Mouse (Mus musculus) forebrain, embryonic 14.5 days (tissue): ENCODE results near the gene Gm20661. TPM values are rescaled to one million over a fixed set of nuclear protein-coding genes. Genes with fewer than 3 reads are reported as not detected.

Source experiments
- ATAC-seq: fragments of 200-750 bp; cut with Nextera tagmentation; 2 replicates; pipeline ENCODE4 v1.8.0; 2017; ENCODE audit warnings: mild to moderate bottlenecking, moderate library complexity
- DNase-seq: peaks from one replicate; pipeline ENCODE4 v3.0.0-alpha.2; 2015; ENCODE audit warnings: low spot score
- H3K27ac ChIP-seq: fragments of 300-500 bp; sonication (generic); 2 replicates; pipeline ENCODE4 v1.5.1; 2014; ENCODE audit warnings: low read depth, mild to moderate bottlenecking, control low read depth, low read length, moderate library complexity
- H3K27me3 ChIP-seq: fragments of 300-500 bp; sonication (generic); replicated peaks from 2 replicates; pipeline ENCODE4 v1.6.1; 2014; ENCODE audit warnings: low read length, control low read depth, mixed read lengths; ENCODE audit not compliant: control insufficient read depth, insufficient read depth
- H3K36me3 ChIP-seq: fragments of 300-500 bp; sonication (generic); 2 replicates; pipeline ENCODE4 v1.6.1; 2014; ENCODE audit warnings: low read length, control low read depth; ENCODE audit not compliant: control insufficient read depth, insufficient read depth
- H3K4me1 ChIP-seq: fragments of 300-500 bp; sonication (generic); 2 replicates; pipeline ENCODE4 v1.6.1; 2014; ENCODE audit warnings: antibody characterized with exemption, low read length, control low read depth; ENCODE audit not compliant: control insufficient read depth, insufficient read depth
- H3K4me2 ChIP-seq: fragments of 300-500 bp; sonication (generic); 2 replicates; pipeline ENCODE4 v1.6.1; 2014; ENCODE audit warnings: mild to moderate bottlenecking, control low read depth, low read length
- H3K4me3 ChIP-seq: fragments of 300-500 bp; sonication (generic); 2 replicates; pipeline ENCODE4 v1.5.1; 2014; ENCODE audit warnings: low read depth, low read length, control low read depth
- H3K9ac ChIP-seq: fragments of 300-500 bp; sonication (generic); 2 replicates; pipeline ENCODE4 v1.6.1; 2014; ENCODE audit warnings: mild to moderate bottlenecking, low read length, control low read depth, moderate library complexity
- H3K9me3 ChIP-seq: fragments of 300-500 bp; sonication (generic); replicated peaks from 2 replicates; pipeline ENCODE4 v1.6.1; 2016; ENCODE audit warnings: low read length, control low read depth, mixed read lengths; ENCODE audit not compliant: control insufficient read depth
- WGBS: fragments of 180-500 bp; shearing (Covaris S2); extraction: QIAGEN DNeasy Blood & Tissue Kit; methylation state at CpG from one replicate; pipeline ENCODE4 v1.1.7; 2014; 5-methylcytosine and 5-hydroxymethylcytosine counted together
- polyA plus RNA-seq: library from polyadenylated mRNA; unstranded; fragments of >200 nt; fragmentation: Nextera tagmentation; extraction: Ambion mirVana; gene quantifications from 2 replicates; pipeline ENCODE4 v1.2.1, GENCODE M21; 2014

Gene Gm20661
- polyA plus RNA-seq, 1 experiment from 2014 or later, result 0.56 TPM

DNA sequence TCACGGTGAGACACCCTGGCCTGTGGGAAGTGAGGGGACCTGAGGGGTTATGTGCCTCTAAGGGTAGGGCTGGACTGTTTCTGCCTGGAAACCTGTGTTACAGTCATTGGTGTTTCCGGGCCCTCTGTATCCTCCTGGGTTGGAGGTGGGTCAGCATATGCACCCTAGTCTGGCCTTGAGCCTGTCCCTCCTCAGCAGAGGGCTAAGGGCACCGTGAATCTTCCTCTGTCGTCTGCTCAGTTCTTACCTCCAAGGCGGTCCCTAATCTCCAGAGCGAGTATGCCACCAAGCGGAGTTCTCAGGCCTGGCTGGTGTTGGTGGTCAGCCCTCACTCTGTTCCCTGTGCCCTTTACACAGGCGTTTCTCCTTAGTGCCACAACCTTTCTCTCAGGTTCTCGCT lies 19.9 kb upstream of the Gm20661 start:
- Histone ChIP-seq H3K27ac (no peak overlapping the region), H3K9me3 (no peaks in the 10 kb centered on the region), H3K27me3 (no peaks in the 10 kb centered on the region), H3K4me3 (no peak overlapping the region), H3K36me3 (peaks cover 33% of the 10 kb centered on the region), H3K9ac (no peak overlapping the region), H3K4me2 (no peak overlapping the region), H3K4me1 (peaks cover 3% of the 10 kb centered on the region; the same call in 1 of the 2 replicates)
- DNase-seq (no peak), ATAC-seq (no peak)
- 92% methylated on average over 9 of the region's 9 CpGs for WGBS

- Histone ChIP-seq H3K27ac (no peak overlapping the region), H3K9me3 (no peaks in the 10 kb centered on the region), H3K27me3 (no peaks in the 10 kb centered on the region), H3K4me1 (peaks cover 3% of the 10 kb centered on the region; the same call in 1 of the 2 replicates), H3K4me3 (no peak overlapping the region), H3K9ac (no peak overlapping the region), H3K36me3 (peaks cover 33% of the 10 kb centered on the region), H3K4me2 (no peak overlapping the region)
- ATAC-seq (0 out of 2 replicates have a peak, but pooled peaks have one; percentile 36), DNase-seq (peak; percentile 89)
- 31% methylated on average over 5 of the region's 5 CpGs for WGBS
These were observed 19.2 kb upstream of the Gm20661 start for GRCm38 (mm10) chr9:107963700-107964099.

GRCm38 (mm10) chr9:107964681-107965080 lies 18.2 kb upstream of the Gm20661 start:
- H3K4me2 ChIP-seq, result no peak overlapping the region

DNA sequence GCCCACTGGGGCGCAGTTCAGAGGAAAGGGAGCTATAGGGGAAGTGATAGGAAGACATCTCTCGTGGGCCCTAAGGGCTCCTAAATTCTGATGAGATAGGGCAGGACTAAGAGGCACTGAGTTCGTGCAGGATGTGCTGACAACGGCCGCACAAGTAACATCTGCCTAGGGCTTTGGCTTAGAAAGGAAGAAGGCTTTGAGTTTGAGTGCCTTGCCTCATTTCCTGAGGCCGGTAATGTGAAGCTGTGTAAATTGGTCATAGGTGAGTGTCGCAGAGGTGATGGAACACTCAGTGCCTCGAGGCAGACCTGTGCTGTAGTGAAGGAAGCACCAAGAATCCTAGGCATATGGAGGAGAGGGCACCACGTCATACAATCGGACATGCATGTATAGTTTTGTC lies 16.2 kb upstream of the Gm20661 start:
- no peak for ATAC-seq
- Histone ChIP-seq H3K9me3 (no peaks in the 10 kb centered on the region), H3K4me2 (no peak overlapping the region), H3K4me1 (0 out of 2 replicates have a peak, but pooled peaks cover under 1% of the 10 kb centered on the region), H3K27me3 (no peaks in the 10 kb centered on the region), H3K27ac (no peak overlapping the region), H3K36me3 (peaks cover 45% of the 10 kb centered on the region), H3K9ac (no peak overlapping the region), H3K4me3 (no peak overlapping the region)
- no peak for DNase-seq
- 93% methylated on average over 10 of the region's 10 CpGs for WGBS

More at GRCm38 (mm10) chr9:107964681-107965080, 18.2 kb upstream of the Gm20661 start:
- Histone ChIP-seq H3K4me3 (no peak overlapping the region), H3K9ac (no peak overlapping the region), H3K9me3 (no peaks in the 10 kb centered on the region), H3K36me3 (peaks cover 31% of the 10 kb centered on the region), H3K27me3 (no peaks in the 10 kb centered on the region), H3K27ac (no peak overlapping the region), H3K4me1 (peaks cover 3% of the 10 kb centered on the region; the same call in 1 of the 2 replicates)
- WGBS, result 93% methylated on average over 9 of the region's 9 CpGs
- DNase-seq, result no peak
- ATAC-seq, result no peak

DNA sequence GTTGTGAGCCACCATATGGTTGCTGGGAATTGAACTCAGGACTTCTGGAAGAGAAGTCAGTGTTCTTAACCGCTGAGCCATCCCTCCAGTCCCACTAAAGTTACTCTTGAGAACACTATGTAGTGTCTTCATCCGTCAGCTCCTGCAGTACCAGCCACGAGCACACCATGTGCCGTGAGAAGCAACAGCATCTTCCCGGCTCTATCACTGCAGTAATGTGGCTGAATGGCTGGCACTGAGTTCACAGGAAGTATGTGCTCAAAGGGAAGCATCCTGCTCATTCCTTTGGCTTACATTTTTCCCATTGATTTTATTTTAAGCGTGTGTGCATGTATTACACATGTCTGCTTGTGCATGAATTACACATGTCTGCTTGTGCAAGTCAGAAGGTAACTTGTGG lies 15.4 kb upstream of the Gm20661 start:
- H3K4me3 ChIP-seq, result no peak overlapping the region
- H3K27me3 ChIP-seq, result no peaks in the 10 kb centered on the region
- H3K9ac ChIP-seq, result no peak overlapping the region
- H3K9me3 ChIP-seq, result no peaks in the 10 kb centered on the region
- DNase-seq, result no peak
- no peak overlapping the region for H3K27ac ChIP-seq
- H3K4me1 ChIP-seq, result no peaks in the 10 kb centered on the region
- H3K4me2 ChIP-seq, result no peak overlapping the region
- 90% methylated on average over 6 of the region's 6 CpGs for WGBS
- no peak for ATAC-seq
- H3K36me3 ChIP-seq, result peaks cover 41% of the 10 kb centered on the region

DNA sequence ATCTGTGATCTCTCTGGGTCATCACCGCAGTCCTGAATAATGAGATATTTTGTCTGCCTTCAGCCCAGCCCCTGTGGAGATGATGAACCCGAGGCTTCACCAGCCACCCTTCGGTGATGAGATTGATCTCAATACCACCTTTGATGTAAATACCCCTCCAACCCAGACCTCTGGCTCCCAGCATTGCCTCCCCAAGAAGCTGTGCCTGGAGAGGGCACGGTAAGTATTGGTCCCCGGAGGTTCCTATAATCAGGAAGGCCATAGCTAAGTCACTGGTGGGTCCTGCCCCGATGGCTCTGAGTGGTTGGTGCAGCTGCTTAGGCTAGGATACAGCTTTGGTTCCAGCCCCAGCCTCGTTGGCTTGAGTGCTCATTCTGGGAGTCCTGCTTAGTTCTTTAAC lies 14.3 kb upstream of the Gm20661 start:
- Histone ChIP-seq H3K9me3 (no peaks in the 10 kb centered on the region), H3K4me1 (no peaks in the 10 kb centered on the region), H3K4me2 (no peak overlapping the region), H3K9ac (no peak overlapping the region), H3K27ac (no peak overlapping the region), H3K36me3 (peaks cover 30% of the 10 kb centered on the region), H3K27me3 (no peaks in the 10 kb centered on the region), H3K4me3 (no peak overlapping the region)
- ATAC-seq (no peak), DNase-seq (no peak)
- 92% methylated on average over 7 of the region's 7 CpGs for WGBS

- 94% methylated on average over 5 of the region's 5 CpGs for WGBS
- no peak for DNase-seq
- Histone ChIP-seq H3K4me1 (no peaks in the 10 kb centered on the region), H3K36me3 (peaks cover 25% of the 10 kb centered on the region), H3K4me3 (no peak overlapping the region), H3K4me2 (no peak overlapping the region), H3K9ac (no peak overlapping the region), H3K27ac (no peak overlapping the region), H3K9me3 (no peaks in the 10 kb centered on the region), H3K27me3 (no peaks in the 10 kb centered on the region)
- ATAC-seq, result no peak
These were observed 12.5 kb upstream of the Gm20661 start for GRCm38 (mm10) chr9:107970311-107970710.

- Histone ChIP-seq H3K27ac (no peak overlapping the region), H3K9ac (no peak overlapping the region), H3K4me3 (no peak overlapping the region), H3K4me2 (no peak overlapping the region), H3K4me1 (no peaks in the 10 kb centered on the region), H3K27me3 (no peaks in the 10 kb centered on the region), H3K36me3 (peaks cover 23% of the 10 kb centered on the region), H3K9me3 (no peaks in the 10 kb centered on the region)
- WGBS, result 85% methylated on average over 8 of the region's 8 CpGs
- ATAC-seq, result no peak
- no peak for DNase-seq
These were observed 10.9 kb upstream of the Gm20661 start for GRCm38 (mm10) chr9:107971690-107972541.

DNA sequence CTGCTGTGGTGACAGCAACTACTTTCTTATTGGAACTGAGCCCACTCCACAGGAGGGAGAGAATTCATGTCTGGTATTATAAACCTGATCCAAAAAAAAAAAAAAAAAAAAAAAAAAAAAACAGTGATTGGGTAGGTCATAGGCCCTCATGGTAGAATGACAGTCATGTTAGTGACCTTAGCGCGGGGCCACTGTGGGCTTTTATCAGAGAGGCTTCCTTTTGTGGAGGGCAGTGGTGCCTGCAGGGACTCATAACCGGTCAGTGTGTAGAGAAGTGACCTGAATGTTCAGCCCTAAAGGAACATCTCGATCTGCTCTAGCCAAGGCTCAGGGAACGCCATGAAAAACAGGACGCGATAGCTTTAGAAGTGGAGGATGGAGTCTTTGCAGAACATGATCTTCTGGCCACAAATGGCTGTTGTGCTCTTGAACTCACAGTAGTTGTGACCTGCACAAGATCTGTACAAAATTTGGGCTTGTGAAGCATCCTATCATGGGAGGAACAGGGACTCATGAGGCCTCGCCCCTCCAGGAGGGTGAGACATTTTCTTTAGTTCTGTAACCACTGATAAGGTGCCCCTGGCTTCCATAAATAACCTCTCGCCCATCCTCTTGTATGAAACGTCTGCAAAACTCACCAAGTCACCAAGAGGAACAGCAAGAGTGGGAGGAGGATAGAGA lies 8.2 kb upstream of the Gm20661 start:
- Histone ChIP-seq H3K9me3 (no peaks in the 10 kb centered on the region), H3K27ac (no peak overlapping the region), H3K4me1 (no peaks in the 10 kb centered on the region), H3K4me3 (no peak overlapping the region), H3K36me3 (peaks cover 19% of the 10 kb centered on the region), H3K27me3 (no peaks in the 10 kb centered on the region), H3K9ac (no peak overlapping the region), H3K4me2 (no peak overlapping the region)
- no peak for ATAC-seq
- no peak for DNase-seq
- WGBS, result 90% methylated on average over 10 of the region's 10 CpGs
